Mouse (Mus musculus): Measurements from ENCODE around the gene Lhfpl3. TPM values are rescaled to one million over a fixed set of nuclear protein-coding genes. Genes with fewer than 3 reads are reported as not detected.

The Lhfpl3 gene
- polyA plus RNA-seq, 1 experiment from 2014 or later, result 0.09 TPM

DNA sequence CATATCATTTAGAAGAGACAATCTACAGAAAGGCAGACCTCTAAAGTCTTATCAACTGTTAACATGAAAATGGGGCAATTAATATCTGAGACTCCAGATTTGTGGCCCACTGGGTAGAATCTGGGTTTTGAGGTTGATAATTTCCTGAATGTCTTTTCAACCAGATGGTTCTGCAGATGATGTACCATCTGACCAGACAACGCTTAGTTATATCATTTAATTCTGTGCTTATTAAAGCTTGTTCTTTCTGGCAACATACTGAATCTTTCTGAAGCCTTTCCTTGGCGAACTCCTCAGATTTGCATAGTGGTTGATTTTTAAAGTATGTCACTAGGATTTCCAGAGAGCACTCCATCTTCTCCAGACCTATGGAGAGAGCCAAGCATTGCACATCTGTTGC is 107.6 kb downstream of the Lhfpl3 start:
- Histone ChIP-seq H3K27me3 (replicated peaks) (no peaks in the 10 kb centered on the region), H3K9ac (no peak overlapping the region), H3K9me3 (replicated peaks) (no peaks in the 10 kb centered on the region), H3K4me2 (no peak overlapping the region), H3K27ac (ENCODE audit: poor library complexity, severe bottlenecking) (no peak overlapping the region), H3K36me3 (no peaks in the 10 kb centered on the region), H3K4me3 (no peak overlapping the region), H3K4me1 (replicated peaks) (no peaks in the 10 kb centered on the region)
- WGBS, result 80% methylated on average over 2 of the region's 2 CpGs
- ATAC-seq (ENCODE audit: insufficient number of reproducible peaks, low FRiP score), result no peak

- WGBS, result 41% methylated on average over 4 of the region's 4 CpGs
- no peaks in the 10 kb centered on the region for H3K36me3 ChIP-seq
- H3K4me2 ChIP-seq, result no peak overlapping the region
- H3K27ac ChIP-seq (ENCODE audit: poor library complexity, severe bottlenecking), result no peak overlapping the region
- ATAC-seq (ENCODE audit: insufficient number of reproducible peaks, low FRiP score), result no peak
- H3K4me1 ChIP-seq (replicated peaks), result no peaks in the 10 kb centered on the region
- H3K27me3 ChIP-seq (replicated peaks), result no peaks in the 10 kb centered on the region
- H3K9me3 ChIP-seq (replicated peaks), result no peaks in the 10 kb centered on the region
- no peak overlapping the region for H3K4me3 ChIP-seq
- H3K9ac ChIP-seq, result no peak overlapping the region
Measured at GRCm38 (mm10) chr5:22856480-22856879, 110.6 kb downstream of the Lhfpl3 start.

DNA sequence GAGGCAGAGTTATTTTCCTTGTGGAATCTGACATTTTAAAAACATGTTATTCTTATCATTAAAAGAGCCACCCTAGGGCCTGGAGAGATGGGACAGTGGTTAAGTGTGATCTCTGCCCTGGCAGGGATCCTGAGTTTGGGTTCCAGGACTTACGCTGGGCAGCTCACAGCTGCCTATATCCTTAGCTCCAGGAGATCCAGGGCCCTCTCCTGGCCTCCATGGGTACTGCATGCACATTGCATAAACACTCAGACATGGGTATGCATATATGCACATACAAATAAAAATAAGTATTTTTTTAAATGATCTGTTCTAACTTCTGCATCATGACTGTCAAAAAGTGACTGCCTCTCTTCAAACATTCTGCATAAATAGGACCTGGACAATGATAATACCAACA is 115.5 kb downstream of the Lhfpl3 start:
- no peak overlapping the region for H3K4me2 ChIP-seq
- no peaks in the 10 kb centered on the region for H3K36me3 ChIP-seq
- ATAC-seq (ENCODE audit: insufficient number of reproducible peaks, low FRiP score), result no peak
- no peak overlapping the region for H3K9ac ChIP-seq
- H3K4me1 ChIP-seq (replicated peaks), result no peaks in the 10 kb centered on the region
- H3K27ac ChIP-seq (ENCODE audit: poor library complexity, severe bottlenecking), result no peak overlapping the region
- WGBS, result 35% methylated on average over 1 of the region's 1 CpGs
- no peak overlapping the region for H3K4me3 ChIP-seq
- no peaks in the 10 kb centered on the region for H3K27me3 ChIP-seq (replicated peaks)
- no peaks in the 10 kb centered on the region for H3K9me3 ChIP-seq (replicated peaks)

GRCm38 (mm10) chr5:22869031-22869430 is 123.2 kb downstream of the Lhfpl3 start:
- H3K9ac ChIP-seq, result no peak overlapping the region
- H3K36me3 ChIP-seq, result no peaks in the 10 kb centered on the region
- no peaks in the 10 kb centered on the region for H3K9me3 ChIP-seq (replicated peaks)
- H3K27me3 ChIP-seq (replicated peaks), result no peaks in the 10 kb centered on the region
- H3K4me3 ChIP-seq, result no peak overlapping the region
- no peak overlapping the region for H3K4me2 ChIP-seq
- ATAC-seq (ENCODE audit: insufficient number of reproducible peaks, low FRiP score), result no peak
- 81% methylated on average over 5 of the region's 5 CpGs for WGBS
- no peaks in the 10 kb centered on the region for H3K4me1 ChIP-seq (replicated peaks)
- no peak overlapping the region for H3K27ac ChIP-seq (ENCODE audit: poor library complexity, severe bottlenecking)

- Histone ChIP-seq H3K4me3 (no peak overlapping the region), H3K27ac (ENCODE audit: poor library complexity, severe bottlenecking) (no peak overlapping the region), H3K27me3 (replicated peaks) (no peaks in the 10 kb centered on the region), H3K4me1 (replicated peaks) (no peaks in the 10 kb centered on the region), H3K36me3 (no peaks in the 10 kb centered on the region), H3K9ac (no peak overlapping the region), H3K4me2 (no peak overlapping the region), H3K9me3 (replicated peaks) (no peaks in the 10 kb centered on the region)
- WGBS, result 58% methylated on average over 1 of the region's 1 CpGs
- ATAC-seq (ENCODE audit: insufficient number of reproducible peaks, low FRiP score), result no peak
Measured at GRCm38 (mm10) chr5:22872417-22872816, 126.6 kb downstream of the Lhfpl3 start.

GRCm38 (mm10) chr5:22888345-22888744 is 142.5 kb downstream of the Lhfpl3 start:
- H3K27ac ChIP-seq (ENCODE audit: poor library complexity, severe bottlenecking), result no peak overlapping the region
- H3K27me3 ChIP-seq (replicated peaks), result no peaks in the 10 kb centered on the region
- H3K4me3 ChIP-seq, result no peak overlapping the region
- H3K4me1 ChIP-seq (replicated peaks), result no peaks in the 10 kb centered on the region
- H3K36me3 ChIP-seq, result no peaks in the 10 kb centered on the region
- 64% methylated on average over 3 of the region's 3 CpGs for WGBS
- no peak overlapping the region for H3K9ac ChIP-seq
- H3K4me2 ChIP-seq, result no peak overlapping the region
- H3K9me3 ChIP-seq (replicated peaks), result no peaks in the 10 kb centered on the region
- ATAC-seq (ENCODE audit: insufficient number of reproducible peaks, low FRiP score), result no peak

- Histone ChIP-seq H3K4me2 (no peak overlapping the region), H3K36me3 (no peaks in the 10 kb centered on the region), H3K4me3 (no peak overlapping the region), H3K27me3 (replicated peaks) (no peaks in the 10 kb centered on the region), H3K9ac (no peak overlapping the region), H3K27ac (ENCODE audit: poor library complexity, severe bottlenecking) (no peak overlapping the region), H3K9me3 (replicated peaks) (no peaks in the 10 kb centered on the region), H3K4me1 (replicated peaks) (no peaks in the 10 kb centered on the region)
- WGBS, result 57% methylated on average over 4 of the region's 4 CpGs
- no peak for ATAC-seq (ENCODE audit: insufficient number of reproducible peaks, low FRiP score)
Measured at GRCm38 (mm10) chr5:22889481-22889880, 143.6 kb downstream of the Lhfpl3 start.

GRCm38 (mm10) chr5:22897228-22897627 is 151.4 kb downstream of the Lhfpl3 start:
- Histone ChIP-seq H3K4me1 (replicated peaks) (no peaks in the 10 kb centered on the region), H3K9me3 (replicated peaks) (no peaks in the 10 kb centered on the region), H3K36me3 (no peaks in the 10 kb centered on the region), H3K4me3 (no peak overlapping the region), H3K4me2 (no peak overlapping the region), H3K27me3 (replicated peaks) (no peaks in the 10 kb centered on the region), H3K9ac (no peak overlapping the region), H3K27ac (ENCODE audit: poor library complexity, severe bottlenecking) (no peak overlapping the region)
- 72% methylated on average over 3 of the region's 3 CpGs for WGBS
- ATAC-seq (ENCODE audit: insufficient number of reproducible peaks, low FRiP score), result no peak

DNA sequence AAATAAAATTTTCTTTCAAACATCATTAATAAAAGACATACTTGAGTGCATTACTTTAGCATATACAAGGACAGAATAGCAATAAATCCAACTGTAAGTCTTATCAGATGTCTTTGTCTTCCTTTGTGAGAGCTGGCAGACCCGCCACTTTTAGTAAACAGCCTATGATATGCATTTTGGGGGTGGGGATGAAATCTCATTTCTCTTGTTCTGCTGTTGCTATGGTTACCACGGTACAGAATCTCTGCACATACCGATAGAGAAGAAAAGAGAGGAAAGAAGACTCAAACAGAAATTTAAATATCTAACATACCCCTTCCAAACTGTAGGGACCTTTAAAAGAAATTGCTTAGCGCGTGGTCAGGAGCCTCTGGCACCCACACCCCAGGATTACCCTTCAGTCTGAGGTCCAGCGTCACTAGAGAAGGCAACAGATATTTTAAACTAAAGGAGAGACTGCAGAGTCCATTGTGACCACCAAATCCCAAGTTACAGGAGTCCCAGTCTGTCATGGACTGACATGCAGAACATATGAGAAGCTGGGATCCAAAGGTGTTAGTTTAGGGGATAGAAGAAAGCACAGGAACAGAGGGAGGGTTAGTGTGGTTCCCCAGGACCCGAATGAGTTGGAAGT is 151.9 kb downstream of the Lhfpl3 start:
- Histone ChIP-seq H3K9me3 (replicated peaks) (no peaks in the 10 kb centered on the region), H3K27ac (ENCODE audit: poor library complexity, severe bottlenecking) (no peak overlapping the region), H3K9ac (no peak overlapping the region), H3K4me3 (no peak overlapping the region), H3K4me1 (replicated peaks) (no peaks in the 10 kb centered on the region), H3K4me2 (no peak overlapping the region), H3K27me3 (replicated peaks) (no peaks in the 10 kb centered on the region), H3K36me3 (no peaks in the 10 kb centered on the region)
- no peak for ATAC-seq (ENCODE audit: insufficient number of reproducible peaks, low FRiP score)
- 74% methylated on average over 7 of the region's 7 CpGs for WGBS

- Histone ChIP-seq H3K36me3 (no peaks in the 10 kb centered on the region), H3K4me1 (replicated peaks) (no peaks in the 10 kb centered on the region), H3K4me2 (no peak overlapping the region), H3K27me3 (replicated peaks) (no peaks in the 10 kb centered on the region), H3K9me3 (replicated peaks) (no peaks in the 10 kb centered on the region), H3K4me3 (no peak overlapping the region), H3K27ac (ENCODE audit: poor library complexity, severe bottlenecking) (no peak overlapping the region), H3K9ac (no peak overlapping the region)
- no peak for ATAC-seq (ENCODE audit: insufficient number of reproducible peaks, low FRiP score)
- WGBS, result 68% methylated on average over 2 of the region's 2 CpGs
Measured at GRCm38 (mm10) chr5:22898593-22898992, 152.7 kb downstream of the Lhfpl3 start.

DNA sequence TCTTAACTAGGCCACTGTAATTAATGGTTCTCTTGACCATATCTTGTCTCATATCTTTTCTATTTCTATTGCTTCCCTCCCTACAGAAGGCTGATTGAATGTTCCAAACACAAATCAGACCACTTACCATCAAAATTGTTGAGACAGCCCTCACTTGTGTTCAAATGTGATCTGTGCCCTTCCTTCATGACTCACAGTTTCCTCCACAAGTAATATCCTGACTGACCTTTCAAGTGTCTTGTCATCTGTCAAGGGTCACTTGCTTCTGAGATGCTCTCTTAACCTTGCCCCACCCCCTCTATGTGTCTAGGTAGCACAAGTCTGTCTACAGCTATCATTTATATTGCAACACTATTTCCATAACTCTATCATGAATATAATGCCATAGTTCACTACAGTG is 154.1 kb downstream of the Lhfpl3 start:
- no peak for ATAC-seq (ENCODE audit: insufficient number of reproducible peaks, low FRiP score)
- H3K27me3 ChIP-seq (replicated peaks), result no peaks in the 10 kb centered on the region
- H3K4me3 ChIP-seq, result no peak overlapping the region
- H3K27ac ChIP-seq (ENCODE audit: poor library complexity, severe bottlenecking), result no peak overlapping the region
- H3K4me1 ChIP-seq (replicated peaks), result no peaks in the 10 kb centered on the region
- H3K4me2 ChIP-seq, result no peak overlapping the region
- no peak overlapping the region for H3K9ac ChIP-seq
- H3K9me3 ChIP-seq (replicated peaks), result no peaks in the 10 kb centered on the region
- no peaks in the 10 kb centered on the region for H3K36me3 ChIP-seq

DNA sequence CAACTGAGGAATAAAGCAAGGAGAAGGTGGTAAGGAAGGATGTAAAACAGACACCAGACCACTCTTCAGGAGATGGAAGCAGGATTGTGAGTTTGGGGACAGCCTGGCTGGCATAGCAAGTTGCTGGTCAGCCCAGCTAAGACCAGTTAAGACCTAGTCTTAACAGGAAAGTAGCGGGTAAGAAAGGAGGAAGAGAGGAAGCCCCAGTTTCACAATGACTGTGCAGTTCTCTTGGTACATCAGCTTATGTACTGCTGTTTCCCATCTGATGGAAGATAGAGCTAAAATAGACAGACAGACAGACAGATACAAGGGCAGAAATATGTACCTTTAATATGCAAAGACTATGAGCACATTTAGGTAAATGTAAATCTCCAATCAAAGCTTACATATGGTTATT is 171.3 kb downstream of the Lhfpl3 start:
- Histone ChIP-seq H3K4me1 (replicated peaks) (no peaks in the 10 kb centered on the region), H3K9me3 (replicated peaks) (no peaks in the 10 kb centered on the region), H3K4me3 (no peak overlapping the region), H3K4me2 (no peak overlapping the region), H3K36me3 (no peaks in the 10 kb centered on the region), H3K27ac (ENCODE audit: poor library complexity, severe bottlenecking) (no peak overlapping the region), H3K9ac (no peak overlapping the region), H3K27me3 (replicated peaks) (no peaks in the 10 kb centered on the region)
- no peak for ATAC-seq (ENCODE audit: insufficient number of reproducible peaks, low FRiP score)
- 75% methylated on average over 1 of the region's 1 CpGs for WGBS
